In genomic region chr9:58303599-58304271, GRCm38 (mm10) we compare ENCODE assay signal across 9 mouse cellular contexts. TPM values are rescaled to one million over a fixed set of nuclear protein-coding genes. Genes with fewer than 3 reads are reported as not detected.
A peak's percentile ranks its signal among the peaks of the same experiment; 100 is the strongest.
DNase-seq lines count a peak whose midpoint lies in the region; ATAC-seq lines count a peak whose summit lies in the region.
"Had no signal": no experiment of that assay in that cellular context is flagged by ENCODE, and none has a peak within 500 bp of the region (broad histone marks: within the 10 kb centered on the region; RNA-seq: fewer than 3 reads in every experiment).

No protein-coding gene starts in this region.

- no peak overlapping the region for H3K9ac ChIP-seq in kidney, embryonic 15.5 days
- no peak overlapping the region for H3K9ac ChIP-seq in embryonic facial prominence, embryonic 15.5 days

- H3K4me1 ChIP-seq in kidney, embryonic 15.5 days, result peaks cover 70% of the 10 kb centered on the region
- peaks cover 67% of the 10 kb centered on the region for H3K4me1 ChIP-seq in embryonic facial prominence, embryonic 15.5 days

- intact Hi-C loops in heart, postnatal 25 days (cut with DNase I), result no loop called here

- no peak overlapping the region for H3K4me3 ChIP-seq in kidney, embryonic 15.5 days (replicated peaks)
- H3K4me3 ChIP-seq in embryonic facial prominence, embryonic 15.5 days (replicated peaks), result no peak overlapping the region

- WGBS in kidney, embryonic 15.5 days, result 27% methylated on average over 8 of the region's 8 CpGs
- 36% methylated on average over 8 of the region's 8 CpGs for WGBS in embryonic facial prominence, embryonic 15.5 days

- no peak for ATAC-seq in kidney, embryonic 15.5 days (replicated peaks; ENCODE audit: low FRiP score)
- ATAC-seq in embryonic facial prominence, embryonic 15.5 days (ENCODE audit: insufficient number of reproducible peaks, low FRiP score, low TSS enrichment, low read depth), result no peak

- H3K36me3 ChIP-seq in kidney, embryonic 15.5 days, result no peaks in the 10 kb centered on the region
- no peaks in the 10 kb centered on the region for H3K36me3 ChIP-seq in embryonic facial prominence, embryonic 15.5 days

- H3K9me3 ChIP-seq in kidney, embryonic 15.5 days (replicated peaks), result no peaks in the 10 kb centered on the region
- no peaks in the 10 kb centered on the region for H3K9me3 ChIP-seq in embryonic facial prominence, embryonic 15.5 days (replicated peaks)

- H3K27me3 ChIP-seq in kidney, embryonic 15.5 days, result no peaks in the 10 kb centered on the region
- no peaks in the 10 kb centered on the region for H3K27me3 ChIP-seq in embryonic facial prominence, embryonic 15.5 days

- no peak overlapping the region for H3K4me2 ChIP-seq in kidney, embryonic 15.5 days
- H3K4me2 ChIP-seq in embryonic facial prominence, embryonic 15.5 days (replicated peaks), result no peak overlapping the region

- no peak for DNase-seq in kidney, postnatal 25 days
- DNase-seq in heart, postnatal 25 days (ENCODE audit: low spot score), result peak; percentile 55
- DNase-seq in lung, postnatal 36 days, result peak; percentile 64
- no peak for DNase-seq in layer of hippocampus, adult 8-10 months (ENCODE audit: low spot score in 2 of 2)
- DNase-seq in left cerebral cortex, adult 18-20 months (ENCODE audit: low spot score in 2 of 2), result no peak
- DNase-seq in spleen, postnatal 10 days (ENCODE audit: low spot score in 2 of 2), result no peak
- DNase-seq: cerebellum, adult 9-10 months had no signal

- H3K27ac ChIP-seq in kidney, embryonic 15.5 days, result peak overlapping the region; percentile 45
- peak overlapping the region; percentile 12; the same call in 1 of the 2 replicates for H3K27ac ChIP-seq in embryonic facial prominence, embryonic 15.5 days (replicated peaks)

RNA-seq across cellular contexts. Expression of gene Loxl1, which starts 9.3 kb away (rescaled TPM):
- polyA plus RNA-seq in kidney, embryonic 15.5 days (2015; fragmentation: Nextera tagmentation; extraction: Ambion mirVana), result 33.2 and 39.7 TPM in 2 replicates
- polyA plus RNA-seq in embryonic facial prominence, embryonic 15.5 days (2015; fragmentation: Nextera tagmentation; extraction: Ambion mirVana), result 89.8 and 92.4 TPM in 2 replicates
- 10 to 100 TPM; 36.6 to 36.7 TPM for total RNA-seq in heart, postnatal 25 days (2021)
- total RNA-seq in layer of hippocampus, adult 8-10 months (2022), result 1 to 10 TPM; 2.6 to 4.2 (median 3.0) TPM
- total RNA-seq in left cerebral cortex, adult 18-20 months (2021), result 1 to 10 TPM; 1.5 to 2.8 TPM

RNA-seq across cellular contexts. Expression of gene Stoml1, which starts 50.8 kb away (rescaled TPM):
- 29.9 and 33.6 TPM in 2 replicates for polyA plus RNA-seq in kidney, embryonic 15.5 days (2015; fragmentation: Nextera tagmentation; extraction: Ambion mirVana)
- 35.9 and 42.8 TPM in 2 replicates for polyA plus RNA-seq in embryonic facial prominence, embryonic 15.5 days (2015; fragmentation: Nextera tagmentation; extraction: Ambion mirVana)
- total RNA-seq in heart, postnatal 25 days (2021), result 10 to 100 TPM; 10.3 to 13.5 TPM
- 10 to 100 TPM; 65.2 to 77.4 (median 75.3) TPM for total RNA-seq in layer of hippocampus, adult 8-10 months (2022)
- total RNA-seq in left cerebral cortex, adult 18-20 months (2021), result 10 to 100 TPM; 67.9 to 69.7 TPM

RNA-seq across cellular contexts. Expression of gene Pml, which starts 54.1 kb away (rescaled TPM):
- polyA plus RNA-seq in kidney, embryonic 15.5 days (2015; fragmentation: Nextera tagmentation; extraction: Ambion mirVana), result 21.0 and 24.7 TPM in 2 replicates
- polyA plus RNA-seq in embryonic facial prominence, embryonic 15.5 days (2015; fragmentation: Nextera tagmentation; extraction: Ambion mirVana), result 14.5 and 17.0 TPM in 2 replicates
- 10 to 100 TPM in 1 of 2 experiments, 1 to 10 TPM in 1; 10.0 to 12.6 TPM for total RNA-seq in heart, postnatal 25 days (2021)
- total RNA-seq in layer of hippocampus, adult 8-10 months (2022), result 10 to 100 TPM; 13.2 to 19.0 (median 15.6) TPM
- 10 to 100 TPM; 17.2 to 17.7 TPM for total RNA-seq in left cerebral cortex, adult 18-20 months (2021)

Comparison
In these comparisons a context has a peak if more than half of its experiments do, and no peak if none do; other contexts are left out.
1. DNase-seq: peak in heart, postnatal 25 days (single experiment) and lung, postnatal 36 days (single experiment); none in kidney, postnatal 25 days (0 of 2), layer of hippocampus, adult 8-10 months (0 of 2), left cerebral cortex, adult 18-20 months (0 of 2) and spleen, postnatal 10 days (0 of 2).
2. RNA of gene Loxl1, which starts 9.3 kb away (total RNA-seq): 36.6 to 36.7 TPM in heart, postnatal 25 days; 2.6 to 4.2 TPM in layer of hippocampus, adult 8-10 months and 1.5 to 2.8 TPM in left cerebral cortex, adult 18-20 months; every median in the first group is over 4 times any median in the second.
3. RNA of gene Stoml1, which starts 50.8 kb away (total RNA-seq): 65.2 to 77.4 TPM in layer of hippocampus, adult 8-10 months and 67.9 to 69.7 TPM in left cerebral cortex, adult 18-20 months; 10.3 to 13.5 TPM in heart, postnatal 25 days; every median in the first group is over 4 times any median in the second.